Mouse (Mus musculus) CH12.LX (cell line): ENCODE measurements around the gene Lin28b. TPM values are rescaled to one million over a fixed set of nuclear protein-coding genes. Genes with fewer than 3 reads are reported as not detected.

Source experiments
- DNase-seq: peaks from one replicate; pipeline ENCODE4 v3.0.0-alpha.2; 2013; ENCODE audit errors: extremely low read depth
- H3K27ac ChIP-seq: 2 replicates; pipeline ENCODE4 v1.5.1; 2012; ENCODE audit warnings: low read depth, mild to moderate bottlenecking, control low read depth, moderate library complexity; ENCODE audit not compliant: insufficient read depth
- H3K27me3 ChIP-seq: replicated peaks from 2 replicates; pipeline ENCODE3; 2012; ENCODE audit warnings: inconsistent platforms
- H3K36me3 ChIP-seq, 2 experiments: replicated peaks in 1 of 2; 2 replicates each; pipeline versions ENCODE3 to v1.6.1; 2012; ENCODE audit warnings: inconsistent platforms in 1 of 2, low read length in 1 of 2, mild to moderate bottlenecking in 1 of 2, mixed read lengths in 1 of 2, moderate library complexity in 1 of 2; ENCODE audit not compliant: control insufficient read depth in 1 of 2, insufficient read depth in 1 of 2
- H3K4me1 ChIP-seq, 2 experiments: 2 replicates each; pipeline ENCODE4 v1.6.1; 2012; ENCODE audit warnings: inconsistent platforms in 1 of 2, moderate library complexity in 1 of 2; ENCODE audit not compliant: insufficient read depth in 2 of 2, control insufficient read depth in 1 of 2
- H3K4me2 ChIP-seq: 2 replicates; pipeline ENCODE4 v1.6.1; 2012; ENCODE audit warnings: low read depth, mild to moderate bottlenecking, control low read depth; ENCODE audit not compliant: poor library complexity, insufficient read depth, severe bottlenecking
- H3K4me3 ChIP-seq, 3 experiments: fragments of 150-350 bp in 1 of 3; sonication (generic) in 1 of 3; replicated peaks in 1 of 3; 2 replicates each; pipeline versions ENCODE3 to v1.5.1; 2011 to 2012; ENCODE audit warnings: low read depth in 2 of 3, low read length in 2 of 3, mild to moderate bottlenecking in 2 of 3, moderate library complexity in 2 of 3, control low read depth in 1 of 3, improper control_type of control experiment in 1 of 3, inconsistent platforms in 1 of 3, mixed read lengths in 1 of 3; ENCODE audit not compliant: poor library complexity in 1 of 3
- H3K79me2 ChIP-seq: replicated peaks from 2 replicates; pipeline ENCODE4 v1.6.1; 2012; ENCODE audit warnings: mild to moderate bottlenecking, moderate library complexity; ENCODE audit not compliant: control insufficient read depth, poor library complexity, insufficient read depth, severe bottlenecking; ENCODE audit errors: extremely low read depth
- H3K9ac ChIP-seq: 2 replicates; pipeline ENCODE4 v1.6.1; 2012; ENCODE audit warnings: low read depth, mild to moderate bottlenecking, control low read depth, moderate library complexity; ENCODE audit not compliant: insufficient read depth
- H3K9me3 ChIP-seq: replicated peaks from 2 replicates; pipeline ENCODE3; 2012; ENCODE audit warnings: low read length, inconsistent platforms, mixed read lengths
- BHLHE40 ChIP-seq: IDR thresholded peaks from 2 replicates; pipeline ENCODE4 v1.6.1; 2011; ENCODE audit warnings: mild to moderate bottlenecking, low read depth, low read length, improper control_type of control experiment
- CHD1 ChIP-seq: IDR thresholded peaks from 2 replicates; pipeline ENCODE4 v1.6.1; 2012; ENCODE audit warnings: low read depth, low read length, improper control_type of control experiment, inconsistent platforms
- CHD2 ChIP-seq: IDR thresholded peaks from 2 replicates; pipeline ENCODE4 v1.6.1; 2011; ENCODE audit warnings: low read length, improper control_type of control experiment
- CTCF ChIP-seq, 2 experiments: IDR thresholded peaks in 1 of 2; conservative IDR thresholded peaks in 1 of 2; 2 replicates each; pipeline ENCODE4 v1.5.1; 2011 to 2012; ENCODE audit warnings: low read depth in 2 of 2, low read length in 2 of 2, improper control_type of control experiment in 1 of 2, inconsistent platforms in 1 of 2, mild to moderate bottlenecking in 1 of 2, moderate library complexity in 1 of 2
- E2F4 ChIP-seq: IDR thresholded peaks from 2 replicates; pipeline ENCODE4 v1.6.1; 2011; ENCODE audit warnings: low read depth, low read length, improper control_type of control experiment; ENCODE audit not compliant: insufficient replicate concordance
- ELF1 ChIP-seq: IDR thresholded peaks from 2 replicates; pipeline ENCODE4 v1.6.1; 2014; ENCODE audit warnings: low read depth, mild to moderate bottlenecking, inconsistent platforms, low read length, improper control_type of control experiment
- EP300 ChIP-seq: IDR thresholded peaks from 2 replicates; pipeline ENCODE4 v1.6.1; 2011; ENCODE audit warnings: low read length, improper control_type of control experiment
- ETS1 ChIP-seq: conservative IDR thresholded peaks from 2 replicates; pipeline ENCODE4 v1.6.1; 2012; ENCODE audit warnings: low read depth, mild to moderate bottlenecking, inconsistent platforms, low read length, improper control_type of control experiment, moderate library complexity
- GABPA ChIP-seq: IDR thresholded peaks from 2 replicates; pipeline ENCODE4 v1.6.1; 2012; ENCODE audit warnings: low read depth, low read length, improper control_type of control experiment, inconsistent platforms; ENCODE audit not compliant: insufficient replicate concordance
- HCFC1 ChIP-seq: IDR thresholded peaks from 2 replicates; pipeline ENCODE4 v1.6.1; 2012; ENCODE audit warnings: low read depth, mild to moderate bottlenecking, inconsistent platforms, low read length, improper control_type of control experiment
- IRF4 ChIP-seq: IDR thresholded peaks from 2 replicates; pipeline ENCODE4 v1.6.1; 2014; ENCODE audit warnings: low read depth, mild to moderate bottlenecking, inconsistent platforms, low read length, improper control_type of control experiment
- JUN ChIP-seq: IDR thresholded peaks from 2 replicates; pipeline ENCODE4 v1.6.1; 2011; ENCODE audit warnings: low read depth, mild to moderate bottlenecking, low read length, improper control_type of control experiment, moderate library complexity; ENCODE audit not compliant: insufficient read depth
- JUND ChIP-seq: conservative IDR thresholded peaks from 2 replicates; pipeline ENCODE4 v1.6.1; 2011; ENCODE audit warnings: low read depth, low read length, improper control_type of control experiment
- KAT2A ChIP-seq: IDR thresholded peaks from 2 replicates; pipeline ENCODE4 v1.6.1; 2012; ENCODE audit warnings: low read length, improper control_type of control experiment, inconsistent platforms; ENCODE audit not compliant: insufficient replicate concordance
- MAFK ChIP-seq: IDR thresholded peaks from 2 replicates; pipeline ENCODE4 v1.6.1; 2011; ENCODE audit warnings: low read length, improper control_type of control experiment; ENCODE audit not compliant: insufficient replicate concordance
- MAX ChIP-seq: IDR thresholded peaks from 2 replicates; pipeline ENCODE4 v1.6.1; 2011; ENCODE audit warnings: low read length, improper control_type of control experiment
- MAZ ChIP-seq: IDR thresholded peaks from 2 replicates; pipeline ENCODE4 v1.6.1; 2012; ENCODE audit warnings: low read depth, mild to moderate bottlenecking, inconsistent platforms, low read length, improper control_type of control experiment, moderate library complexity
- MEF2A ChIP-seq: IDR thresholded peaks from 2 replicates; pipeline ENCODE4 v1.6.1; 2014; ENCODE audit warnings: low read depth, mild to moderate bottlenecking, inconsistent platforms, low read length, improper control_type of control experiment, borderline replicate concordance
- MXI1 ChIP-seq: IDR thresholded peaks from 2 replicates; pipeline ENCODE4 v1.6.1; 2011; ENCODE audit warnings: mild to moderate bottlenecking, low read depth, low read length, improper control_type of control experiment
- MYC ChIP-seq: IDR thresholded peaks from 2 replicates; pipeline ENCODE4 v1.6.1; 2011; ENCODE audit warnings: low read depth, mild to moderate bottlenecking, improper control_type of control experiment, low read length
- NELFE ChIP-seq: IDR thresholded peaks from 2 replicates; pipeline ENCODE4 v1.6.1; 2011; ENCODE audit warnings: low read depth, low read length, improper control_type of control experiment
- NRF1 ChIP-seq: IDR thresholded peaks from 2 replicates; pipeline ENCODE4 v1.6.1; 2014; ENCODE audit warnings: low read depth, mild to moderate bottlenecking, inconsistent platforms, low read length, improper control_type of control experiment, moderate library complexity
- PAX5 ChIP-seq: IDR thresholded peaks from 2 replicates; pipeline ENCODE4 v1.6.1; 2012; ENCODE audit warnings: low read length, inconsistent platforms, mixed read lengths
- POLR2A ChIP-seq: IDR thresholded peaks from 2 replicates; pipeline ENCODE4 v1.6.1; 2011; ENCODE audit warnings: low read depth, mild to moderate bottlenecking, improper control_type of control experiment, low read length
- POLR2AphosphoS2 ChIP-seq: IDR thresholded peaks from 2 replicates; pipeline ENCODE4 v1.6.1; 2011; ENCODE audit warnings: low read depth, low read length, improper control_type of control experiment
- RAD21 ChIP-seq: IDR thresholded peaks from 2 replicates; pipeline ENCODE4 v1.6.1; 2011; ENCODE audit warnings: low read depth, mild to moderate bottlenecking, low read length, improper control_type of control experiment, moderate library complexity
- RCOR1 ChIP-seq: conservative IDR thresholded peaks from 2 replicates; pipeline ENCODE4 v1.6.1; 2012; ENCODE audit warnings: low read depth, mild to moderate bottlenecking, inconsistent platforms, low read length, improper control_type of control experiment
- SIN3A ChIP-seq: IDR thresholded peaks from 2 replicates; pipeline ENCODE4 v1.6.1; 2012; ENCODE audit warnings: low read length, improper control_type of control experiment, inconsistent platforms
- SMC3 ChIP-seq: IDR thresholded peaks from 2 replicates; pipeline ENCODE4 v1.6.1; 2011; ENCODE audit warnings: low read depth, low read length, improper control_type of control experiment
- TBP ChIP-seq: conservative IDR thresholded peaks from 2 replicates; pipeline ENCODE4 v1.6.1; 2011; ENCODE audit warnings: low read depth, low read length, improper control_type of control experiment
- TCF12 ChIP-seq: IDR thresholded peaks from 2 replicates; pipeline ENCODE4 v1.6.1; 2014; ENCODE audit warnings: low read depth, mild to moderate bottlenecking, inconsistent platforms, low read length, improper control_type of control experiment
- UBTF ChIP-seq: IDR thresholded peaks from 2 replicates; pipeline ENCODE4 v1.6.1; 2012; ENCODE audit warnings: low read depth, mild to moderate bottlenecking, inconsistent platforms, low read length, improper control_type of control experiment, moderate library complexity
- USF1 ChIP-seq: IDR thresholded peaks from 2 replicates; pipeline ENCODE4 v1.6.1; 2014; ENCODE audit warnings: low read depth, mild to moderate bottlenecking, inconsistent platforms, low read length, improper control_type of control experiment
- USF2 ChIP-seq: conservative IDR thresholded peaks from 2 replicates; pipeline ENCODE4 v1.6.1; 2011; ENCODE audit warnings: low read depth, low read length, improper control_type of control experiment
- ZC3H11A ChIP-seq: IDR thresholded peaks from 2 replicates; pipeline ENCODE4 v1.6.1; 2012; ENCODE audit warnings: low read depth, mild to moderate bottlenecking, inconsistent platforms, low read length, improper control_type of control experiment
- ZKSCAN1 ChIP-seq: IDR thresholded peaks from 2 replicates; pipeline ENCODE4 v1.6.1; 2012; ENCODE audit warnings: low read depth, inconsistent platforms, low read length, improper control_type of control experiment, borderline replicate concordance
- ZMIZ1 ChIP-seq: IDR thresholded peaks from 2 replicates; pipeline ENCODE4 v1.6.1; 2012; ENCODE audit warnings: low read depth, mild to moderate bottlenecking, inconsistent platforms, low read length, improper control_type of control experiment
- ZNF384 ChIP-seq: IDR thresholded peaks from 2 replicates; pipeline ENCODE4 v1.6.1; 2012; ENCODE audit warnings: low read depth, low read length, improper control_type of control experiment, inconsistent platforms
- dilution Hi-C: fragments of 300-500 bp; cut with MboI; formaldehyde crosslinking; loops from 2 replicates; pipeline ENCODE4 v1.14.3; 2020; ENCODE audit warnings: low sequenced_read_pairs; ENCODE audit not compliant: extremely low pct_unique_long_range_greater_than_20kb, extremely low pct_ligation_motif_present
- in situ Hi-C: fragments of 300-500 bp; cut with MboI; formaldehyde crosslinking; loops from 3 replicates; pipeline ENCODE4 v1.14.3; 2019; ENCODE audit warnings: low sequenced_read_pairs, low pct_ligation_motif_present, low pct_unique_long_range_greater_than_20kb, mixed read lengths
- polyA plus RNA-seq: library from polyadenylated mRNA; unstranded; fragments of >175 nt; gene quantifications from 2 replicates; pipeline ENCODE4 v1.2.1, GENCODE M21; 2012; ENCODE audit warnings: low read depth; ENCODE audit not compliant: insufficient read length
- total RNA-seq, 2 experiments: library from RNA; depleted of rRNA; stranded (reverse); fragments of 300-350 nt in 1 of 2; fragments of >200 nt in 1 of 2; gene quantifications; 2 replicates each; pipeline ENCODE4 v1.2.3; 2012 to 2014

The Lin28b gene
- total and polyA plus RNA-seq, 3 experiments, result 10.0 to 14.1 (median 11.6) TPM

GRCm38 (mm10) chr10:45469027-45469996 lies 16.9 kb downstream of the Lin28b start:
- DNase-seq, result peak; percentile 59
- H3K9ac ChIP-seq, result peak overlapping the region; percentile 28
- in situ Hi-C loops (no loop called here), dilution Hi-C loops (no loop called here)
- peak overlapping the region; percentile 28; the same call in 1 of the 2 replicates for H3K27ac ChIP-seq
- H3K9me3 ChIP-seq, result no peaks in the 10 kb centered on the region
- peak overlapping the region; percentile 55 for H3K4me2 ChIP-seq
- no peaks in the 10 kb centered on the region for H3K36me3 ChIP-seq
- TF ChIP-seq RAD21, result no peak
- TF ChIP-seq SMC3, result no peak
- no peak; the same call in none of the 2 replicates for TF ChIP-seq SIN3A
- peak; percentile 16; the same call in 1 of the 2 replicates for TF ChIP-seq MAZ
- TF ChIP-seq JUN, result no peak
- 0 out of 2 replicates have a peak, but pooled peaks have one; percentile 44 for TF ChIP-seq TCF12
- no peak; the same call in 1 of the 2 replicates for TF ChIP-seq IRF4
- TF ChIP-seq ZKSCAN1, result no peak
- no peak for TF ChIP-seq MAFK
- TF ChIP-seq JUND, result no peak
- TF ChIP-seq NELFE, result peak; percentile 72; the same call in 1 of the 2 replicates
- TF ChIP-seq USF2, result no peak
- TF ChIP-seq MYC, result peak; percentile 86
- no peak for TF ChIP-seq UBTF
- TF ChIP-seq HCFC1, result no peak
- TF ChIP-seq ZC3H11A, result no peak
- TF ChIP-seq MXI1, result peak; percentile 55
- TF ChIP-seq ETS1, result no peak
- TF ChIP-seq KAT2A, result no peak
- 0 out of 2 replicates have a peak, but pooled peaks have one; percentile 29 for TF ChIP-seq ZNF384
- TF ChIP-seq CHD1, result peak; percentile 60
- TF ChIP-seq ELF1, result peak; percentile 55
- TF ChIP-seq CTCF (conservative IDR thresholded peaks at IDR 0.05 in 1 of 2, IDR thresholded peaks at IDR 0.05 in 1 of 2; ENCODE audit: low read depth in 2 of 2, low read length in 2 of 2), result no peak
- no peak for TF ChIP-seq E2F4
- 0 out of 2 replicates have a peak, but pooled peaks have one; percentile 26 for TF ChIP-seq MEF2A
- no peak for TF ChIP-seq RCOR1
- no peak for TF ChIP-seq POLR2AphosphoS2
- 0 out of 2 replicates have a peak, but pooled peaks have one; percentile 12 for TF ChIP-seq NRF1
- peak; percentile 64 for TF ChIP-seq TBP
- TF ChIP-seq PAX5, result no peak
- TF ChIP-seq USF1, result no peak
- no peak for TF ChIP-seq ZMIZ1
- TF ChIP-seq POLR2A, result peak; percentile 51
- TF ChIP-seq MAX, result peak; percentile 74
- TF ChIP-seq CHD2, result peak; percentile 94
- peak; percentile 28; the same call in 1 of the 2 replicates for TF ChIP-seq EP300
- no peak for TF ChIP-seq GABPA
- TF ChIP-seq BHLHE40, result peak; percentile 61
- H3K4me3 ChIP-seq, result peak overlapping the region; percentile 53 to 78 (median 64)
- peaks cover 11% of the 10 kb centered on the region for H3K79me2 ChIP-seq
- H3K4me1 ChIP-seq, result no peaks in the 10 kb centered on the region
- H3K27me3 ChIP-seq, result no peaks in the 10 kb centered on the region
